Mouse (Mus musculus): Measurements from ENCODE around the gene Col12a1.

GRCm38 (mm10) chr9:79735608-79736007 lies 17.0 kb upstream of the Col12a1 start:
- TF ChIP-seq CTCF (IDR thresholded peaks at IDR 0.05; ENCODE audit: borderline replicate concordance, insufficient read depth, low read depth, low read length) = no peak
- no peak for TF ChIP-seq POLR2A (IDR thresholded peaks at IDR 0.05; ENCODE audit: borderline replicate concordance, insufficient read depth, low read length)
